Mouse (Mus musculus) kidney, postnatal 0 days (tissue): Measurements from ENCODE around the gene Ppp2r5a. TPM values are rescaled to one million over a fixed set of nuclear protein-coding genes. Genes with fewer than 3 reads are reported as not detected.

ENCODE experiments used
- ATAC-seq: fragments of 200-750 bp; cut with Nextera tagmentation; replicated peaks from 2 replicates; pipeline ENCODE4 v1.8.0; 2017; ENCODE audit warnings: low read depth, moderate number of reproducible peaks, moderate TSS enrichment, moderate library complexity; ENCODE audit not compliant: low FRiP score
- DNase-seq: peaks from one replicate; pipeline ENCODE4 v3.0.0-alpha.2; 2016; ENCODE audit warnings: low spot score
- H3K27ac ChIP-seq: fragments of 300-500 bp; sonication (generic); 2 replicates; pipeline ENCODE4 v1.5.1; 2014; ENCODE audit warnings: mild to moderate bottlenecking
- H3K27me3 ChIP-seq: fragments of 300-500 bp; sonication (generic); 2 replicates; pipeline ENCODE4 v1.6.1; 2014; ENCODE audit warnings: low read length, mixed read lengths; ENCODE audit not compliant: insufficient read depth
- H3K36me3 ChIP-seq: fragments of 300-500 bp; sonication (generic); 2 replicates; pipeline ENCODE4 v1.6.1; 2014; ENCODE audit warnings: low read length, mixed read lengths; ENCODE audit not compliant: insufficient read depth
- H3K4me1 ChIP-seq: fragments of 300-500 bp; sonication (generic); replicated peaks from 2 replicates; pipeline ENCODE4 v1.6.1; 2014; ENCODE audit warnings: antibody characterized with exemption, low read length, mixed read lengths; ENCODE audit not compliant: insufficient read depth
- H3K4me2 ChIP-seq: fragments of 300-500 bp; sonication (generic); 2 replicates; pipeline ENCODE4 v1.6.1; 2014; ENCODE audit warnings: mild to moderate bottlenecking, low read length, moderate library complexity, mixed read lengths
- H3K4me3 ChIP-seq: fragments of 300-500 bp; sonication (generic); replicated peaks from 2 replicates; pipeline ENCODE4 v1.5.1; 2014; ENCODE audit warnings: low read depth, low read length
- H3K9ac ChIP-seq: fragments of 300-500 bp; sonication (generic); 2 replicates; pipeline ENCODE4 v1.6.1; 2014; ENCODE audit warnings: low read depth, low read length
- H3K9me3 ChIP-seq: fragments of 300-500 bp; sonication (generic); replicated peaks from 2 replicates; pipeline ENCODE4 v1.6.1; 2016; ENCODE audit warnings: low read length, inconsistent platforms, mixed read lengths
- CTCF ChIP-seq: IDR thresholded peaks from 2 replicates; pipeline ENCODE4 v1.5.1; 2016; ENCODE audit warnings: antibody characterized with exemption, low read depth, mild to moderate bottlenecking, moderate library complexity
- WGBS: fragments of 180-500 bp; shearing (Covaris S2); extraction: QIAGEN DNeasy Blood & Tissue Kit; methylation state at CpG from one replicate; pipeline ENCODE4 v1.1.7; 2014; 5-methylcytosine and 5-hydroxymethylcytosine counted together
- polyA plus RNA-seq: library from polyadenylated mRNA; unstranded; fragments of >200 nt; fragmentation: Nextera tagmentation; extraction: Ambion mirVana; gene quantifications from 2 replicates; pipeline ENCODE4 v1.2.1, GENCODE M21; 2015

The Ppp2r5a gene
- 32.4 and 39.8 TPM in 2 replicates for polyA plus RNA-seq

DNA sequence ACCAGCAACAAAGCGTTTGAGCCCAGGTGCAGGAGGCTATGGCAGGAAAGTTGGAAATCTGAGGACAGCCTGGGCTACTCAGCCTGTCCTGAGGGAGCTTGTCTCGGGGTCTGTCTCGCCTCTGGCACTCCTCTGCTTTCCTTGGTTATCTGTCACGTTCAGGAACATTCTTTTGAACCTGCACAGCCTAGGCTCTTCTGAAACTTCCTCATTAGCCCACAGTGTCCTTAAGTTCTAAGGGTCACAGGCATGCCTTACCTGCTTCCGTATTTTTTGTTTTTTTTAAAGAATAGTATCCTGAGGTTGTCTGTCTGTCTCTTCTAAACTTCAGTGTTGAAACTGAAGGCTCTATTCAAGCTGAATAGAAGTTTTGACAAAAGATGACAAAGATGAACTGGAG, at the start of gene Ppp2r5a:
Gene Ppp2r5a (minus strand): TSS at position 199 of the 400 bp plus-strand sequence.
- ATAC-seq (no peak), DNase-seq (no peak)
- Histone ChIP-seq H3K27ac (no peak within 1 kb of the TSS), H3K4me2 (no peak within 1 kb of the TSS), H3K9me3 (no peaks in the 10 kb centered on the region), H3K4me1 (no peaks in the 10 kb centered on the region), H3K9ac (no peak within 1 kb of the TSS), H3K36me3 (no peaks in the 10 kb centered on the region), H3K27me3 (no peaks in the 10 kb centered on the region), H3K4me3 (no peak within 1 kb of the TSS)
- WGBS: 66% methylated on average over 5 of the region's 5 CpGs
- TF ChIP-seq CTCF: no peak

DNA sequence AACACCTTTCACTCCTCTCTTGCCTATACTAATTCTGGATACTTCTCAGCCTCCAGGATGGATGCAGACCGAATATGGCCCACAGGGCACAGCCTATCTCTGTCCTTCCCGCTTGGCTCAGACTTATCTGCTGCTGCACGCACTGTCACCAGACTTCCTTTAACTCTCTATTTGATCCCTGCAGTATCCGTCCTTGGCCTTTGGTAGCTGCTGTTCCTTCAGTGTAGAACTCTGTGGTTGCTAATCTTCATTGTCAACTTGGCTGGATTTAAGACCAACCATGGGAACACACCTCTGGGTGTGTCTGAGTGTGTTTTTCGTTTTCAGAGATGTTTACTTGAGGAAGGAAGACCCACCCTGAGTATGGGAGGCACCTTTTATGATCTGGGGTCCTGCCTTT, 47.5 kb upstream of the Ppp2r5a start:
- WGBS: 66% methylated on average over 5 of the region's 5 CpGs
- ATAC-seq (no peak), DNase-seq (no peak)
- Histone ChIP-seq H3K27ac (no peak overlapping the region), H3K4me1 (no peaks in the 10 kb centered on the region; the same call in 1 of the 2 replicates), H3K9ac (no peak overlapping the region), H3K27me3 (no peaks in the 10 kb centered on the region), H3K9me3 (no peaks in the 10 kb centered on the region), H3K4me2 (no peak overlapping the region), H3K4me3 (no peak overlapping the region), H3K36me3 (no peaks in the 10 kb centered on the region)
- no peak for TF ChIP-seq CTCF

DNA sequence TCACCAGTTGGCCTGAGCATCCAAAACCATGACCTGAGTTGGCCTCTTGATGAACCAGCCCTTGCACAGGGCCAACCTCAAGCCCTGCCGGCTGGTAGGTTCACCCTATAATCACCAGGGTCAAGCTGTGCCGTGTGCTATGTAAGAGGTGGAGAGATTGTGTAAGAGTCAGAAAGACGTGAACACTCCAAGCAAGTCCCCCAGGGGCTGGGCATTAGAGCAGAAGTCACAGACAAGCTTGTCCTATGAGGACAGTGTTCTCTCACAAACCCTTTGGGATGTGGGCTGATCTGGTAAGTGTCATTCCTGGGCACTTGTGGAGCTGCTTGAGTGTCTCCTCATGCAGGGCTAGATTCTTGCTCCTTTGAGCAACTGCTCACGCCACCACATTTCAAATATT, 46.5 kb upstream of the Ppp2r5a start:
- TF ChIP-seq CTCF: no peak
- H3K9ac ChIP-seq: no peak overlapping the region
- H3K27ac ChIP-seq: no peak overlapping the region
- peaks cover 2% of the 10 kb centered on the region; the same call in 1 of the 2 replicates for H3K4me1 ChIP-seq
- no peaks in the 10 kb centered on the region for H3K36me3 ChIP-seq
- no peak overlapping the region for H3K4me3 ChIP-seq
- ATAC-seq: no peak
- 72% methylated on average over 4 of the region's 4 CpGs for WGBS
- H3K27me3 ChIP-seq: no peaks in the 10 kb centered on the region
- H3K9me3 ChIP-seq: no peaks in the 10 kb centered on the region
- no peak overlapping the region for H3K4me2 ChIP-seq
- no peak for DNase-seq

DNA sequence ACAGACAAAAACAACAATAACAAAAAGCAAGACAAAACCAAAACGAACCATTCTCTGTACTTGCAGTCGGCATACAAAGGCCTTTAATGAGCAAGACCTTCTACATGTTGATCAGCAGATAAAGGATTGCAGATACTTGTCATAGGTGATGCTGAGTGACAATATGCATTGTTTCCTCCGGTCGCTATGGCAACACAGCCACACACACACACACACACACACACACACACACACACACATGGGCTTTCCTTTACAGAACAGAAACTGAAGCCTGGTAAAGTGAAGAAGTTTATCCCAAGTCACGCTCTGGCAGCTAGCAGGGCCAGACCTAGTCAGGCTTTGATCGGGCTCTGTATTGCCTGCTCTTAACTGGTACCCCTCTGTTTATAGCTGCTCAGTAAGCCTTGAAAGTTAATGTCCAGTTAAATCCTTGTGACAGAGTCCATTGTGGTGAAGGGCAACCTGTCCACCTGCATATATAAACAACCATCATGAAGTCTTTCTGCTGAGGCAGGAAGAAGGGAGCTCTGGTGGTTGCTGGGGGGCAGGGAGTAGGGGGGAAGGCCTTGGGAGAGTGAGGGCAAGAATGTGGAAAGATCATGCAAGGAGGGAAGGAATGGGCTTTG, 44.4 kb upstream of the Ppp2r5a start:
- DNase-seq: no peak
- Histone ChIP-seq H3K4me2 (no peak overlapping the region), H3K27me3 (no peaks in the 10 kb centered on the region), H3K9ac (no peak overlapping the region), H3K27ac (peak overlapping the region; percentile 79), H3K9me3 (no peaks in the 10 kb centered on the region), H3K4me1 (0 out of 2 replicates have a peak, but pooled peaks cover 4% of the 10 kb centered on the region), H3K36me3 (no peaks in the 10 kb centered on the region), H3K4me3 (no peak overlapping the region)
- WGBS: 66% methylated on average over 6 of the region's 6 CpGs
- ATAC-seq: peak; percentile 70
- no peak for TF ChIP-seq CTCF

DNA sequence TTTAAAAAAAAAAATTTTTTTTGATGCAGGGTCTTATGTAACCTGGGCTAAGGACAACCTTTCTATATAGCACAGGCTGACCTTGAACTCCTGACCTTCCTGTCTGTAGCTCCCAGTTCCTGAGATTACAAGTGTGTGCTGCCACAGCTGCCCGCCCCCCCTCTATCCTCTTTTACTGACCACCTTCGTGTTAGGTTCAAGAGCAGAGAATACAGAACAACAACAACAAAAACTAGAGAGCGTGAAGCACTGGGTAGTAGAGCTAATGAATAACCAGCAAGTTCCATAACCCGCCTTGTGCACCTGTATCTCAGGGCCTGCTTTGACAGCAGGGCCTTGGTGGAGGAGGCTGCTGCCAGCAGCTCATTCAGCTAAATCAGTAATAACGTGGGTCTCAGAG, 43.2 kb upstream of the Ppp2r5a start:
- peak; percentile 56 for DNase-seq
- TF ChIP-seq CTCF: no peak
- H3K4me1 ChIP-seq: 0 out of 2 replicates have a peak, but pooled peaks cover 4% of the 10 kb centered on the region
- H3K36me3 ChIP-seq: no peaks in the 10 kb centered on the region
- H3K27me3 ChIP-seq: no peaks in the 10 kb centered on the region
- H3K4me3 ChIP-seq: no peak overlapping the region
- no peaks in the 10 kb centered on the region for H3K9me3 ChIP-seq
- 50% methylated on average over 5 of the region's 5 CpGs for WGBS
- no peak overlapping the region for H3K4me2 ChIP-seq
- H3K27ac ChIP-seq: peak overlapping the region; percentile 79
- H3K9ac ChIP-seq: no peak overlapping the region
- peak; percentile 62 for ATAC-seq

DNA sequence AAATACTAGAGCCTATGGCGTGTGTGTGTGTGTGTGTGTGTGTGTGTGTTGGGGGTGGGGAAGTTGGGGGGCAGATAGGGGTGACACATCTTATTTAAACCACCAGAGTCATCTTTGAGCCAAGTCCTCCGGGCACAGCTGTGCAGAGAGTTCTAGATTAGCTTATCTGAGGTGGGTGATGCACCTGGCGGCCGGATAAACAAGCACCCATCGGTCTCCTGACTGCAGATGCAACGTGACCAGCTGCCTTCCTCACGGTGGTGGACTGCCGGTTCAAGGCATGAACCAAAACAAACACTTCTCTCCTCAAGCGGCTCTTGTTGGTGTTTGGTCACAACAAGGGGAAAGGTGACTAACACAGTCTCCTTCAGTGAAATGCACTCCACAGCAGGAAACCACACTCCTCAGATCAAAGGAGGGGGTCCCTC, 42.8 kb upstream of the Ppp2r5a start:
- TF ChIP-seq CTCF: no peak
- WGBS: 45% methylated on average over 9 of the region's 9 CpGs
- no peaks in the 10 kb centered on the region for H3K9me3 ChIP-seq
- no peaks in the 10 kb centered on the region for H3K36me3 ChIP-seq
- no peak for DNase-seq
- no peak overlapping the region for H3K4me2 ChIP-seq
- peak overlapping the region; percentile 79 for H3K27ac ChIP-seq
- H3K9ac ChIP-seq: no peak overlapping the region
- 0 out of 2 replicates have a peak, but pooled peaks cover 4% of the 10 kb centered on the region for H3K4me1 ChIP-seq
- H3K4me3 ChIP-seq: no peak overlapping the region
- H3K27me3 ChIP-seq: no peaks in the 10 kb centered on the region
- no peak for ATAC-seq

DNA sequence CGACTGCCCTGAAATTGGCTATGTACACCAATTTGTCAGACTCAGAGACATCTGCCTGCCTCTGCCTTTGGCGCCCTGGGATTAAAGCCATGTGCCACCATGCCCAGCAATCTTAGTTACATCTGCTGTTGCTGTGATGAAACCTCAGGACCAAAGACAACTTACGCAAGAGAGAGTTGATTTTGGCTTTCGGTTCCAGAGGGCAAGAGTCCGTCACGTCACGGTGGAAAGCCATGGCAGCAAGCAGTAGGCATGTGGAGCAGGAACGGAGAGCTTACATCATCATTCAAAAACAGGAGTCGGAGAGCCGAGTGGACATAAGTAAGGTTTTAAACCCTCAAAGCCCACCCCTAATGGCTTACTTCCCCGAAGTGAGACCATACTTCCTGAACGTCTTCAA, 42.3 kb upstream of the Ppp2r5a start:
- H3K4me3 ChIP-seq: no peak overlapping the region
- no peaks in the 10 kb centered on the region for H3K9me3 ChIP-seq
- 0 out of 2 replicates have a peak, but pooled peaks cover 4% of the 10 kb centered on the region for H3K4me1 ChIP-seq
- ATAC-seq (no peak), DNase-seq (no peak)
- H3K4me2 ChIP-seq: no peak overlapping the region
- peak overlapping the region; percentile 79 for H3K27ac ChIP-seq
- H3K36me3 ChIP-seq: no peaks in the 10 kb centered on the region
- H3K9ac ChIP-seq: no peak overlapping the region
- H3K27me3 ChIP-seq: no peaks in the 10 kb centered on the region
- TF ChIP-seq CTCF: no peak
- 78% methylated on average over 12 of the region's 12 CpGs for WGBS
